Comparison of ENCODE assay signal across 11 mouse cellular contexts in the genomic region with DNA sequence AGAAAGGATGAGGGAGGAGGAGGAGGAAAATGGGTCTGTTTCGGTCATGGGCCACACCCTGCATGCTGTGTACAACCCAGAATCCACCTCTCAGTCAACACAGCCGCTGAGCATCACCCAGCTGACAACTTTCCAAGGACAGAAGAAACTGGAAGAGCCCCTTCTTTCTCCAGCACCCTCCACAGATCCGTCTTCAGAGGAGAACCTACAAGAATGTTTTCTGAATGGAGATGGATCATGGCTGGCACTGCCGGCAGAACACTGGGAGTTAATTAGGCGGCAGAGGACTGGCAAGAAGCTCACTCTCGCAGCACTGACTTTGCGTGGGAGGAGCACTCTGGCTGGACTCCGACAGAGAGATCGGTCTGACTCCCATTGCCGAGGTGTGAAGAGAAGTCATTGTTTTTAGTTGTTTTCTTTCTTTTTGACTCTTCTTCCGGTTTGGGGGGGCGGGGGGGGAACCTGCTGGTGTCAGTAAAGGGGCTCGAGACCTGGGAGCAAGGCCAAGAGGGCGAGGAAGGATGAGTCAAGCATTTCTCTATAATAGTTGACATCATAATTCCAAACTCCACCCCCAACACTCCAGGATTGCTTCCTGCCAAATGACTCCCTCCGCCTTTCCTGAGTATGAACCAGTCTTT. TPM values are rescaled to one million over a fixed set of nuclear protein-coding genes. Genes with fewer than 3 reads are reported as not detected.
A peak's percentile ranks its signal among the peaks of the same experiment; 100 is the strongest.
DNase-seq lines count a peak whose midpoint lies in the region; ATAC-seq and TF ChIP-seq lines count a peak whose summit lies in the region.
"Had no signal": no experiment of that assay in that cellular context is flagged by ENCODE, and none has a peak within 500 bp of the region (broad histone marks: within the 10 kb centered on the region; RNA-seq: fewer than 3 reads in every experiment).

No protein-coding gene starts in this region.

- no peak for ATAC-seq in heart, embryonic 12.5 days (ENCODE audit: insufficient number of reproducible peaks, low FRiP score)
- no peak for ATAC-seq in heart, embryonic 13.5 days (ENCODE audit: extremely low read depth, insufficient number of reproducible peaks, low FRiP score, low TSS enrichment)
- no peak for ATAC-seq in midbrain, embryonic 13.5 days
- ATAC-seq in forebrain, embryonic 14.5 days: no peak
- no peak for ATAC-seq in hindbrain, postnatal 0 days

- no peak overlapping the region for H3K9ac ChIP-seq in heart, adult 2 months (ENCODE audit: low read depth, low read length)
- no peak overlapping the region for H3K9ac ChIP-seq in heart, embryonic 12.5 days
- H3K9ac ChIP-seq in heart, embryonic 13.5 days: no peak overlapping the region
- no peak overlapping the region for H3K9ac ChIP-seq in midbrain, embryonic 13.5 days (replicated peaks)
- H3K9ac ChIP-seq in forebrain, embryonic 14.5 days (ENCODE audit: low read length): no peak overlapping the region
- H3K9ac ChIP-seq in hindbrain, postnatal 0 days (replicated peaks; ENCODE audit: low read length): no peak overlapping the region
- H3K9ac ChIP-seq: embryonic facial prominence, embryonic 13.5 days; limb, embryonic 13.5 days had no signal

- H3K4me2 ChIP-seq in heart, embryonic 12.5 days: no peak overlapping the region
- H3K4me2 ChIP-seq in heart, embryonic 13.5 days: peak overlapping the region; percentile 39
- no peak overlapping the region for H3K4me2 ChIP-seq in midbrain, embryonic 13.5 days (replicated peaks)
- H3K4me2 ChIP-seq in forebrain, embryonic 14.5 days (ENCODE audit: low read length): no peak overlapping the region
- H3K4me2 ChIP-seq in hindbrain, postnatal 0 days (ENCODE audit: low read depth, low read length): no peak overlapping the region
- H3K4me2 ChIP-seq: embryonic facial prominence, embryonic 13.5 days; limb, embryonic 13.5 days had no signal

- peak; percentile 51 to 66 for DNase-seq in heart, adult 2 months
- peak; percentile 69 for DNase-seq in adrenal gland, adult 2 months
- peak; percentile 55 to 71 for DNase-seq in kidney, postnatal 4 days
- no peak for DNase-seq in forebrain, embryonic 14.5 days (ENCODE audit: low spot score)
- DNase-seq in hindbrain, postnatal 0 days (ENCODE audit: low spot score): no peak

- WGBS in heart, adult 2 months: 21% methylated on average over 15 of the region's 15 CpGs
- 44% methylated on average over 15 of the region's 15 CpGs for WGBS in heart, embryonic 12.5 days
- WGBS in heart, embryonic 13.5 days: 37% methylated on average over 15 of the region's 15 CpGs
- WGBS in midbrain, embryonic 13.5 days: 60% methylated on average over 14 of the region's 15 CpGs
- WGBS in forebrain, embryonic 14.5 days: 67% methylated on average over 15 of the region's 15 CpGs
- 37% methylated on average over 15 of the region's 15 CpGs for WGBS in hindbrain, postnatal 0 days

- no peak for TF ChIP-seq POLR2A in heart, adult 2 months (IDR thresholded peaks at IDR 0.05; ENCODE audit: insufficient read depth, low read depth, low read length)

- H3K36me3 ChIP-seq in heart, adult 2 months (ENCODE audit: control insufficient read depth, insufficient read depth, low read length): peaks cover 5% of the 10 kb centered on the region
- H3K36me3 ChIP-seq in heart, embryonic 12.5 days: no peaks in the 10 kb centered on the region
- H3K36me3 ChIP-seq in heart, embryonic 13.5 days: peaks cover 2% of the 10 kb centered on the region; the same call in 1 of the 2 replicates
- H3K36me3 ChIP-seq in midbrain, embryonic 13.5 days: no peaks in the 10 kb centered on the region
- no peaks in the 10 kb centered on the region for H3K36me3 ChIP-seq in forebrain, embryonic 14.5 days (ENCODE audit: control insufficient read depth, insufficient read depth, low read length)
- H3K36me3 ChIP-seq in hindbrain, postnatal 0 days (ENCODE audit: insufficient read depth, low read length): no peaks in the 10 kb centered on the region

- peak overlapping the region; percentile 8 for H3K27ac ChIP-seq in heart, adult 2 months
- H3K27ac ChIP-seq in heart, embryonic 12.5 days (ENCODE audit: poor library complexity, severe bottlenecking): no peak overlapping the region
- H3K27ac ChIP-seq in heart, embryonic 13.5 days (replicated peaks): no peak overlapping the region
- H3K27ac ChIP-seq in midbrain, embryonic 13.5 days: no peak overlapping the region
- no peak overlapping the region for H3K27ac ChIP-seq in forebrain, embryonic 14.5 days (ENCODE audit: low read depth, low read length)
- no peak overlapping the region for H3K27ac ChIP-seq in hindbrain, postnatal 0 days
- H3K27ac ChIP-seq: embryonic facial prominence, embryonic 13.5 days; limb, embryonic 13.5 days had no signal

- TF ChIP-seq CTCF in heart, adult 2 months (IDR thresholded peaks at IDR 0.05): no peak
- no peak for TF ChIP-seq CTCF in hindbrain, postnatal 0 days (IDR thresholded peaks at IDR 0.05; ENCODE audit: low read depth)

- TF ChIP-seq EP300 in heart, adult 2 months (IDR thresholded peaks at IDR 0.05; ENCODE audit: insufficient read depth, low read depth, low read length): no peak

- H3K4me1 ChIP-seq in heart, adult 2 months (ENCODE audit: control insufficient read depth, insufficient read depth, low read length): peaks cover 5% of the 10 kb centered on the region
- peaks cover 14% of the 10 kb centered on the region for H3K4me1 ChIP-seq in heart, embryonic 12.5 days (replicated peaks)
- peaks cover 17% of the 10 kb centered on the region for H3K4me1 ChIP-seq in heart, embryonic 13.5 days
- peaks cover 19% of the 10 kb centered on the region for H3K4me1 ChIP-seq in midbrain, embryonic 13.5 days (replicated peaks)
- peaks cover 8% of the 10 kb centered on the region for H3K4me1 ChIP-seq in forebrain, embryonic 14.5 days (ENCODE audit: control insufficient read depth, insufficient read depth, low read length)
- H3K4me1 ChIP-seq in hindbrain, postnatal 0 days (ENCODE audit: insufficient read depth, low read length): peaks cover 15% of the 10 kb centered on the region

- H3K79me2 ChIP-seq in heart, adult 2 months (replicated peaks; ENCODE audit: control insufficient read depth, insufficient read depth, low read length): peaks cover 6% of the 10 kb centered on the region

- H3K9me3 ChIP-seq in heart, embryonic 12.5 days (replicated peaks): no peaks in the 10 kb centered on the region
- no peaks in the 10 kb centered on the region for H3K9me3 ChIP-seq in heart, embryonic 13.5 days
- no peaks in the 10 kb centered on the region for H3K9me3 ChIP-seq in midbrain, embryonic 13.5 days
- H3K9me3 ChIP-seq in forebrain, embryonic 14.5 days (replicated peaks; ENCODE audit: control insufficient read depth, low read length): no peaks in the 10 kb centered on the region
- no peaks in the 10 kb centered on the region for H3K9me3 ChIP-seq in hindbrain, postnatal 0 days (ENCODE audit: low read length)
- H3K9me3 ChIP-seq: embryonic facial prominence, embryonic 13.5 days; limb, embryonic 13.5 days had no signal

- intact Hi-C loops in heart, adult 2 months (cut with DNase I): loop anchor here (10.0 kb wide), 1 partner anchor 252 kb away; no protein-coding TSS in a partner anchor

- no peak overlapping the region for H3K4me3 ChIP-seq in heart, adult 2 months
- no peak overlapping the region for H3K4me3 ChIP-seq in heart, embryonic 12.5 days
- H3K4me3 ChIP-seq in heart, embryonic 13.5 days: no peak overlapping the region
- H3K4me3 ChIP-seq in midbrain, embryonic 13.5 days (replicated peaks): no peak overlapping the region
- no peak overlapping the region for H3K4me3 ChIP-seq in forebrain, embryonic 14.5 days (ENCODE audit: low read depth, low read length)
- H3K4me3 ChIP-seq in hindbrain, postnatal 0 days (ENCODE audit: low read length): no peak overlapping the region
- H3K4me3 ChIP-seq: embryonic facial prominence, embryonic 13.5 days; limb, embryonic 13.5 days had no signal

- no peaks in the 10 kb centered on the region for H3K27me3 ChIP-seq in heart, adult 2 months (ENCODE audit: control insufficient read depth, insufficient read depth, low read length)
- H3K27me3 ChIP-seq in heart, embryonic 12.5 days (replicated peaks): 0 out of 2 replicates have a peak, but pooled peaks cover 4% of the 10 kb centered on the region
- H3K27me3 ChIP-seq in heart, embryonic 13.5 days (replicated peaks): peaks cover 10% of the 10 kb centered on the region
- H3K27me3 ChIP-seq in midbrain, embryonic 13.5 days: peaks cover 60% of the 10 kb centered on the region
- H3K27me3 ChIP-seq in forebrain, embryonic 14.5 days (replicated peaks; ENCODE audit: control insufficient read depth, insufficient read depth, low read length): 0 out of 2 replicates have a peak, but pooled peaks cover 4% of the 10 kb centered on the region
- H3K27me3 ChIP-seq in hindbrain, postnatal 0 days (ENCODE audit: insufficient read depth, low read length): no peaks in the 10 kb centered on the region
- H3K27me3 ChIP-seq: embryonic facial prominence, embryonic 13.5 days; limb, embryonic 13.5 days had no signal

RNA-seq across cellular contexts. Expression of a gene that starts 2.2 kb away (rescaled TPM):
- total RNA-seq in heart, adult 2 months (2021): 10 to 100 TPM; 16.8 to 19.2 TPM
- 3.7 and 8.6 TPM in 2 replicates for polyA plus RNA-seq in heart, adult 2 months (2012; rRNA removed)
- 39.9 and 40.5 TPM in 2 replicates for polyA plus RNA-seq in heart, embryonic 12.5 days (2016; fragmentation: Nextera tagmentation; extraction: Ambion mirVana)
- 10 to 100 TPM; 25.6 to 32.2 TPM for total RNA-seq in adrenal gland, adult 2 months (2021)
- polyA plus RNA-seq in adrenal gland, adult 2 months (2012; rRNA removed): 1.1 and 1.4 TPM in 2 replicates
- 18.6 and 24.8 TPM in 2 replicates for polyA plus RNA-seq in heart, embryonic 13.5 days (2015; fragmentation: Nextera tagmentation; extraction: Ambion mirVana)
- 28.7 and 29.1 TPM in 2 replicates for polyA plus RNA-seq in midbrain, embryonic 13.5 days (2015; fragmentation: Nextera tagmentation; extraction: Ambion mirVana)
- polyA plus RNA-seq in forebrain, embryonic 14.5 days (2014; fragmentation: Nextera tagmentation; extraction: Ambion mirVana): 40.6 and 48.0 TPM in 2 replicates
- total RNA-seq in hindbrain, postnatal 0 days (2014; rRNA removed): 10.5 and 12.8 TPM in 2 replicates
- 33.9 and 34.6 TPM in 2 replicates for polyA plus RNA-seq in hindbrain, postnatal 0 days (2015; fragmentation: Nextera tagmentation; extraction: Ambion mirVana)

RNA-seq across cellular contexts. Expression of a gene that starts 28.6 kb away (rescaled TPM):
- not detected for total RNA-seq in heart, adult 2 months (2021)
- polyA plus RNA-seq in heart, adult 2 months (2012; rRNA removed): not detected in 2 replicates
- not detected in 2 replicates for polyA plus RNA-seq in heart, embryonic 12.5 days (2016; fragmentation: Nextera tagmentation; extraction: Ambion mirVana)
- not detected for total RNA-seq in adrenal gland, adult 2 months (2021)
- not detected in 2 replicates for polyA plus RNA-seq in adrenal gland, adult 2 months (2012; rRNA removed)
- polyA plus RNA-seq in heart, embryonic 13.5 days (2015; fragmentation: Nextera tagmentation; extraction: Ambion mirVana): not detected in 2 replicates
- 0.31 and 0.94 TPM in 2 replicates for polyA plus RNA-seq in midbrain, embryonic 13.5 days (2015; fragmentation: Nextera tagmentation; extraction: Ambion mirVana)
- 5.6 and 7.4 TPM in 2 replicates for polyA plus RNA-seq in forebrain, embryonic 14.5 days (2014; fragmentation: Nextera tagmentation; extraction: Ambion mirVana)
- total RNA-seq in hindbrain, postnatal 0 days (2014; rRNA removed): 0.47 TPM in 1 of 2 replicates, not detected in the other
- 0.14 TPM in 1 of 2 replicates, not detected in the other for polyA plus RNA-seq in hindbrain, postnatal 0 days (2015; fragmentation: Nextera tagmentation; extraction: Ambion mirVana)
- polyA plus RNA-seq: embryonic facial prominence, embryonic 13.5 days; limb, embryonic 13.5 days; spleen, adult 2 months had no signal

Comparison
In these comparisons a context has a peak if more than half of its experiments do, and no peak if none do; other contexts are left out.
1. DNase-seq: peak in heart, adult 2 months (2 of 2), adrenal gland, adult 2 months (single experiment) and kidney, postnatal 4 days (2 of 2); none in forebrain, embryonic 14.5 days (single experiment) and hindbrain, postnatal 0 days (single experiment).